Mouse (Mus musculus) neural tube, embryonic 13.5 days (tissue): Measurements from ENCODE around the gene Serpinb7. TPM values are rescaled to one million over a fixed set of nuclear protein-coding genes. Genes with fewer than 3 reads are reported as not detected.

ENCODE experiments used
- ATAC-seq: fragments of 200-750 bp; cut with Nextera tagmentation; 2 replicates; pipeline ENCODE4 v1.8.0; 2017; ENCODE audit warnings: low read depth, mild to moderate bottlenecking, moderate TSS enrichment, moderate library complexity
- H3K27ac ChIP-seq: fragments of 300-500 bp; sonication (generic); replicated peaks from 2 replicates; pipeline ENCODE4 v1.5.1; 2015; ENCODE audit warnings: moderate library complexity, mild to moderate bottlenecking, inconsistent platforms
- H3K27me3 ChIP-seq: fragments of 300-500 bp; sonication (generic); 2 replicates; pipeline ENCODE4 v1.6.1; 2015; ENCODE audit warnings: mild to moderate bottlenecking, inconsistent platforms
- H3K36me3 ChIP-seq: fragments of 300-500 bp; sonication (generic); 2 replicates; pipeline ENCODE4 v1.6.1; 2015; ENCODE audit warnings: mild to moderate bottlenecking, inconsistent platforms
- H3K4me1 ChIP-seq: fragments of 300-500 bp; sonication (generic); replicated peaks from 2 replicates; pipeline ENCODE4 v1.6.1; 2015; ENCODE audit warnings: inconsistent platforms
- H3K4me2 ChIP-seq: fragments of 300-500 bp; sonication (generic); 2 replicates; pipeline ENCODE4 v1.6.1; 2015; ENCODE audit warnings: inconsistent platforms, mild to moderate bottlenecking, moderate library complexity
- H3K4me3 ChIP-seq: fragments of 300-500 bp; sonication (generic); 2 replicates; pipeline ENCODE4 v1.5.1; 2015; ENCODE audit warnings: mild to moderate bottlenecking, inconsistent platforms
- H3K9ac ChIP-seq: fragments of 300-500 bp; sonication (generic); 2 replicates; pipeline ENCODE4 v1.6.1; 2015; ENCODE audit warnings: moderate library complexity, mild to moderate bottlenecking, inconsistent platforms
- H3K9me3 ChIP-seq: fragments of 300-500 bp; sonication (generic); 2 replicates; pipeline ENCODE4 v1.6.1; 2016; ENCODE audit warnings: inconsistent platforms
- WGBS: fragments of 180-500 bp; shearing (Covaris S2); methylation state at CpG from one replicate; pipeline ENCODE4 v1.1.7; 2015; 5-methylcytosine and 5-hydroxymethylcytosine counted together
- polyA plus RNA-seq: library from polyadenylated mRNA; unstranded; fragments of >200 nt; fragmentation: Nextera tagmentation; extraction: Ambion mirVana; gene quantifications from 2 replicates; pipeline ENCODE4 v1.2.1, GENCODE M21; 2015

The Serpinb7 gene
- polyA plus RNA-seq: not detected in 2 replicates

DNA sequence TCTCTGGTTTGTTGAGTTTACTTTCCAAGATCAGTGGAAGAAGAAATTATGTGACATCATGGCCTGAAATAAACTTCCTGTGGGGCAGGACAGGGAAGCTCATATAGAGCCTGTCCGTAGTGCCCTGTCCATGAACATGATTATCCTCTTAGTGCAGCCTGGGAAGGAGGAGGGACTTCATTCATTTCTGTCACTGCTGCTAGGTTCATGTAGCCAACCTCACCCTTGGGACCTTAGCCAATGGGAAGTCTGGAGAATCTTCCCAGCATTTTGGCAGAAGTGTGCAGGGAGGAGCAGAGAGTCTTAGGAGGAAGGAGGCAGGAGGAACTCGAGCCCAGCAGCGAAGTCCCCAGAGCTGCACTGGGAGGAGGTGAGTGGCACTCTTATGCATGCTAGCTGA, at the start of gene Serpinb7:
Gene Serpinb7 (plus strand): TSS at position 301 of the 400 bp plus-strand sequence.
- Histone ChIP-seq H3K4me1 (no peaks in the 10 kb centered on the region), H3K27me3 (no peaks in the 10 kb centered on the region), H3K4me2 (no peak within 1 kb of the TSS), H3K4me3 (no peak within 1 kb of the TSS), H3K27ac (no peak within 1 kb of the TSS), H3K9me3 (no peaks in the 10 kb centered on the region), H3K36me3 (no peaks in the 10 kb centered on the region), H3K9ac (no peak within 1 kb of the TSS)
- 87% methylated on average over 3 of the region's 3 CpGs for WGBS
- no peak for ATAC-seq

DNA sequence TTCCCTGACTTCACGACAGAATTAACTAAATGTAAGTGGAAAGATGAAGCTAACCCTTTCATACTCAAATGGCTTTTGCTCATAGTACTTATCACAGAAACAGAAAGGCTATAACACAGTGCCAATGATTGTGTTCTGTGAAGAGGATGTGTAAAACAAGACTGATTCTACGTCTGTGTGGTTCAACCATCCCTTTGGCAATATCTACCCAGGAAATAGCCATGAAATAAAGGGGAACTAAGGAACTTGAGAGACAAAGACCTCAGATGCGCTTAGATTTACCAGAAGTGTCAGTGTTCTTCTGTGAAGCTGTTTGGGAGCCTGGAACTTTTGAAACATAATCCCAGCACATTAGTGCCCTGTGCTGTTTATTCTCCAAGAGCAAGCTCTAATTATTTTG, 49.1 kb upstream of the Serpinb7 start:
- Histone ChIP-seq H3K27me3 (no peaks in the 10 kb centered on the region), H3K4me1 (no peaks in the 10 kb centered on the region), H3K9me3 (no peaks in the 10 kb centered on the region), H3K27ac (no peak overlapping the region), H3K9ac (no peak overlapping the region), H3K36me3 (no peaks in the 10 kb centered on the region), H3K4me2 (no peak overlapping the region), H3K4me3 (no peak overlapping the region)
- no peak for ATAC-seq
- 58% methylated on average over 3 of the region's 3 CpGs for WGBS

GRCm38 (mm10) chr1:107351115-107351514, 48.3 kb upstream of the Serpinb7 start:
- Histone ChIP-seq H3K9me3 (no peaks in the 10 kb centered on the region), H3K9ac (no peak overlapping the region), H3K4me2 (no peak overlapping the region), H3K4me3 (no peak overlapping the region), H3K27ac (no peak overlapping the region), H3K4me1 (no peaks in the 10 kb centered on the region), H3K27me3 (no peaks in the 10 kb centered on the region), H3K36me3 (no peaks in the 10 kb centered on the region)
- no peak for ATAC-seq
- WGBS: 84% methylated on average over 2 of the region's 2 CpGs

DNA sequence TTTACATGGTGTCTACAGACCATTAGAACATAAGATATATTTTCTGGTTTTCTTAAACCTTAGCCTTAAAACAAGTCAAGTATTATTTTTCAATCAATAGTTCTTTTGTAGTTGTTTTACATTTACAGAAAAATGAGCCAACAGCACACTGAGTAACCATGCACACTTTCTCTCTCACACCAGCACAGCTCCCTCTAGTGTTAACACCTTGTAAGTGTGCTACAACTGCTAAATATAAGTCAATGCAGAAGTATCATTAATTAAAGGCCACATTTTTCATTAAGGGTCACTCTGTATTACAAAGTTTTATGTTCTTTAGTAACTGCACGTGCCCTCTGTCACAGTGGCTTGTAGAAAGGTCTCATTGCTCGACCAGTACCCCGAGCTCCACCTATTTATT, 46.4 kb upstream of the Serpinb7 start:
- ATAC-seq: no peak
- Histone ChIP-seq H3K4me1 (no peaks in the 10 kb centered on the region), H3K9ac (no peak overlapping the region), H3K36me3 (no peaks in the 10 kb centered on the region), H3K27me3 (no peaks in the 10 kb centered on the region), H3K27ac (no peak overlapping the region), H3K9me3 (no peaks in the 10 kb centered on the region), H3K4me2 (no peak overlapping the region), H3K4me3 (no peak overlapping the region)
- 52% methylated on average over 3 of the region's 3 CpGs for WGBS

DNA sequence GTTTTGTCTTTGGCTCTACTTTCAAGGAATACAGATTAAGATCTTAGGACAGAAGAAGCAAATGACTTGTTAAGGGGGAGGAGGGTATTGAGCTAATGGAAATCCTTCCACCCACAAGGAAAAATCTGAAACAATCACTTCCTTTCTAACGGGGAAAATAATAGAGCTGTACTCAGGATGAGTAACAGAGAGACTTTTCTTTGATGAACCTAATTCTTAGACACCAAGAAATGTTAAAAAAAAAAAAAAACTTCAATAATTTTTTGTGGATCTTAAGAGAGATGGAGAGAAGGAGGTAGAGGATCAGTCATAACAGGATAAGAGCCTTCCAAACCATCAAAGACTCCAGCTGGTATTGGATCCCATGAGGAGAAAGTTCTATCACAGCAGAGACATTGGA, 38.6 kb upstream of the Serpinb7 start, which contains the start of gene Serpinb11:
Gene Serpinb11 (plus strand): TSS at position 301 of the 400 bp plus-strand sequence.
- H3K9ac ChIP-seq: no peak within 1 kb of the TSS
- WGBS: 78% methylated on average over 1 of the region's 1 CpGs
- no peak within 1 kb of the TSS for H3K4me3 ChIP-seq
- no peak for ATAC-seq
- H3K27me3 ChIP-seq: no peaks in the 10 kb centered on the region
- no peaks in the 10 kb centered on the region for H3K4me1 ChIP-seq
- no peak within 1 kb of the TSS for H3K4me2 ChIP-seq
- H3K27ac ChIP-seq: no peak within 1 kb of the TSS
- no peaks in the 10 kb centered on the region for H3K36me3 ChIP-seq
- H3K9me3 ChIP-seq: no peaks in the 10 kb centered on the region

GRCm38 (mm10) chr1:107365973-107366372, 33.5 kb upstream of the Serpinb7 start:
- Histone ChIP-seq H3K4me2 (no peak overlapping the region), H3K36me3 (no peaks in the 10 kb centered on the region), H3K4me1 (no peaks in the 10 kb centered on the region), H3K27ac (no peak overlapping the region), H3K9ac (no peak overlapping the region), H3K9me3 (no peaks in the 10 kb centered on the region), H3K4me3 (no peak overlapping the region), H3K27me3 (no peaks in the 10 kb centered on the region)
- no peak for ATAC-seq
- 71% methylated on average over 7 of the region's 7 CpGs for WGBS

GRCm38 (mm10) chr1:107368944-107369343, 30.5 kb upstream of the Serpinb7 start:
- Histone ChIP-seq H3K4me2 (no peak overlapping the region), H3K4me1 (no peaks in the 10 kb centered on the region), H3K27me3 (no peaks in the 10 kb centered on the region), H3K9me3 (no peaks in the 10 kb centered on the region), H3K27ac (no peak overlapping the region), H3K9ac (no peak overlapping the region), H3K36me3 (no peaks in the 10 kb centered on the region), H3K4me3 (no peak overlapping the region)
- no peak for ATAC-seq
- WGBS: 88% methylated on average over 2 of the region's 2 CpGs

- ATAC-seq: no peak
- no peak overlapping the region for H3K4me3 ChIP-seq
- H3K9me3 ChIP-seq: no peaks in the 10 kb centered on the region
- 83% methylated on average over 4 of the region's 4 CpGs for WGBS
- H3K9ac ChIP-seq: no peak overlapping the region
- no peaks in the 10 kb centered on the region for H3K4me1 ChIP-seq
- no peaks in the 10 kb centered on the region for H3K27me3 ChIP-seq
- no peak overlapping the region for H3K27ac ChIP-seq
- H3K4me2 ChIP-seq: no peak overlapping the region
- H3K36me3 ChIP-seq: no peaks in the 10 kb centered on the region
These were observed 22.5 kb upstream of the Serpinb7 start for GRCm38 (mm10) chr1:107376952-107377351.

DNA sequence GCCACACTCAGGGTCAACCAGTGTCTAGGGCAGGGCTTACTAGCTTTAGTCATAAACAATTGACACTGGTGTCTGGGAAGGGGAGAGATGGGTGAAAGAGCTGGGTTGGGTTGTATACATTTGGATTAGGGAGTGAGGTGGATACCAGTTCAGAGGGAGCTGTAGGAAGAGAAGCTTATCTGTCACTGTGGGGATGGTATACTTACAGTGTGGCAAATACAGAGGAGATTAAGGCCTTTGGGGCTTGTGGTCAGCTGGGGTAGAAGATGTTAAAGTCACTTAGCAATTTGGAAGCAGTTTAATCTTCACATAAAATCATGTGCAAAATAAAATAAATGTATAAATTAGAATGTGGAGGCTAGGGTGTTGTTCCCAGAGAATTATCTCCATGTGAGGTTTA, 21.1 kb upstream of the Serpinb7 start:
- H3K9ac ChIP-seq: no peak overlapping the region
- no peak overlapping the region for H3K4me2 ChIP-seq
- H3K4me1 ChIP-seq: no peaks in the 10 kb centered on the region
- no peaks in the 10 kb centered on the region for H3K9me3 ChIP-seq
- no peaks in the 10 kb centered on the region for H3K36me3 ChIP-seq
- H3K27me3 ChIP-seq: no peaks in the 10 kb centered on the region
- H3K27ac ChIP-seq: no peak overlapping the region
- H3K4me3 ChIP-seq: no peak overlapping the region
- ATAC-seq: no peak

GRCm38 (mm10) chr1:107381491-107381890, 18.0 kb upstream of the Serpinb7 start:
- Histone ChIP-seq H3K4me3 (no peak overlapping the region), H3K27ac (no peak overlapping the region), H3K9me3 (no peaks in the 10 kb centered on the region), H3K36me3 (no peaks in the 10 kb centered on the region), H3K4me2 (no peak overlapping the region), H3K4me1 (no peaks in the 10 kb centered on the region), H3K27me3 (no peaks in the 10 kb centered on the region), H3K9ac (no peak overlapping the region)
- no peak for ATAC-seq

DNA sequence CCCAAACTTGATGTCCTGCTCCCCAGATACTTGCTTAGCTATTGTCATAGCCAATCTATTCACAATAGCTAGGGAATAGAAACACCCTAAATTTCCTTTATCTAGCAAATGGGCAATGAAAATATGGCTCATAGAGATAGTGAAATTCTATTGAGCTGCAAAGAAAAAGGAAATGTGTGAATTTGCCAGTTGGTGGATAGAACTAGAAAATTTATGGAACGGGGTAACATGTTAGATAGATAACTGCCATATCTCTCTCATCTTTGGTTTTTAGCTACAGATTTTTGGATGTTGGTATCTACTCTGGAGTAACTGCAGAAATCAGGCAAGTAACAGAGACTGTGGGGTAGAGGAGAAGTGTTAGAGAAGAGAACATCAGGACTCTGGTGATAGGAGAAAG, 17.1 kb upstream of the Serpinb7 start:
- WGBS: 92% methylated on average over 1 of the region's 1 CpGs
- ATAC-seq: no peak
- Histone ChIP-seq H3K9ac (no peak overlapping the region), H3K9me3 (no peaks in the 10 kb centered on the region), H3K27me3 (no peaks in the 10 kb centered on the region), H3K4me3 (no peak overlapping the region), H3K4me2 (no peak overlapping the region), H3K4me1 (no peaks in the 10 kb centered on the region), H3K27ac (no peak overlapping the region), H3K36me3 (no peaks in the 10 kb centered on the region)

- Histone ChIP-seq H3K4me2 (no peak overlapping the region), H3K36me3 (no peaks in the 10 kb centered on the region), H3K27me3 (no peaks in the 10 kb centered on the region), H3K9me3 (no peaks in the 10 kb centered on the region), H3K27ac (no peak overlapping the region), H3K4me3 (no peak overlapping the region), H3K4me1 (no peaks in the 10 kb centered on the region), H3K9ac (no peak overlapping the region)
- over 99% methylated on average over 9 of the region's 9 CpGs for WGBS
- no peak for ATAC-seq
These were observed 14.9 kb upstream of the Serpinb7 start for GRCm38 (mm10) chr1:107384532-107384931.

DNA sequence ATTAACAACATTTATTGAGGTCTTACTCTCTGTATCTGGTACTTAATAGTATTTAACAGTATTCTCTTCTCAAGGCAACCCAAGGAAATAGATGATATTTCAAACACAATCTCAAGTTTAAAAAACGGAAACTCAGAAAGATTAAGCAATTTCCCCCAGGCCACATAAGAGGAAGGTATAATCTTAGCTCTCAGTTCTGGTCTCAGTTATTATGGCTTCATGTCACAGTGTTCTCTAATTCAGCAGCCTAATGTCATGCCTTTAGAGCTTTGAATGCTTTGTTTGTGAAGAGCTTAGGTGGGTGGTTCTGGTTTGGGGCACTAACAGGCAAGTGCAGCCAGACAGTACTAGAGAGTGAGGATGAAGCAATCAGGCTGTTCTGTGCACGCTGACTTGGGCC, 9.7 kb upstream of the Serpinb7 start:
- WGBS: 91% methylated on average over 2 of the region's 2 CpGs
- H3K4me2 ChIP-seq: no peak overlapping the region
- no peaks in the 10 kb centered on the region for H3K27me3 ChIP-seq
- H3K9me3 ChIP-seq: no peaks in the 10 kb centered on the region
- no peak overlapping the region for H3K4me3 ChIP-seq
- no peak overlapping the region for H3K9ac ChIP-seq
- H3K4me1 ChIP-seq: no peaks in the 10 kb centered on the region
- H3K27ac ChIP-seq: no peak overlapping the region
- no peaks in the 10 kb centered on the region for H3K36me3 ChIP-seq
- no peak for ATAC-seq
